Mouse (Mus musculus) forebrain, postnatal 0 days (tissue): ENCODE results near the gene Krt20. TPM values are rescaled to one million over a fixed set of nuclear protein-coding genes. Genes with fewer than 3 reads are reported as not detected.

Experiments used
- ATAC-seq: fragments of 200-750 bp; cut with Nextera tagmentation; 2 replicates; pipeline ENCODE4 v1.8.0; 2017; ENCODE audit warnings: mild to moderate bottlenecking, moderate library complexity
- DNase-seq: peaks from one replicate; pipeline ENCODE4 v3.0.0-alpha.2; 2015
- H3K27ac ChIP-seq: fragments of 300-500 bp; sonication (generic); 2 replicates; pipeline ENCODE4 v1.5.1; 2014; ENCODE audit warnings: low read depth, mild to moderate bottlenecking, antibody characterized with exemption, low read length, moderate library complexity, mixed read lengths
- H3K27me3 ChIP-seq: fragments of 300-500 bp; sonication (generic); 2 replicates; pipeline ENCODE4 v1.6.1; 2014; ENCODE audit warnings: mild to moderate bottlenecking, low read length, mixed read lengths; ENCODE audit not compliant: insufficient read depth
- H3K36me3 ChIP-seq: fragments of 300-500 bp; sonication (generic); 2 replicates; pipeline ENCODE4 v1.6.1; 2014; ENCODE audit warnings: mild to moderate bottlenecking, moderate library complexity; ENCODE audit not compliant: insufficient read depth
- H3K4me1 ChIP-seq: fragments of 300-500 bp; sonication (generic); 2 replicates; pipeline ENCODE4 v1.6.1; 2014; ENCODE audit warnings: antibody characterized with exemption; ENCODE audit not compliant: insufficient read depth
- H3K4me2 ChIP-seq: fragments of 300-500 bp; sonication (generic); 2 replicates; pipeline ENCODE4 v1.6.1; 2014; ENCODE audit warnings: low read depth, mild to moderate bottlenecking, moderate library complexity
- H3K4me3 ChIP-seq: fragments of 300-500 bp; sonication (generic); 2 replicates; pipeline ENCODE4 v1.5.1; 2014; ENCODE audit warnings: low read depth, low read length, mixed read lengths
- H3K9ac ChIP-seq: fragments of 300-500 bp; sonication (generic); 2 replicates; pipeline ENCODE4 v1.6.1; 2014; ENCODE audit warnings: mild to moderate bottlenecking
- H3K9me3 ChIP-seq: fragments of 300-500 bp; sonication (generic); 2 replicates; pipeline ENCODE4 v1.6.1; 2016; ENCODE audit warnings: low read length
- CTCF ChIP-seq: sonication (generic); IDR thresholded peaks from 2 replicates; pipeline ENCODE4 v1.5.1; 2016; ENCODE audit warnings: antibody characterized with exemption, control low read depth, low read depth
- WGBS: fragments of 180-500 bp; shearing (Covaris S2); extraction: QIAGEN DNeasy Blood & Tissue Kit; methylation state at CpG from one replicate; pipeline ENCODE4 v1.1.7; 2014; 5-methylcytosine and 5-hydroxymethylcytosine counted together
- polyA plus RNA-seq: library from polyadenylated mRNA; unstranded; fragments of >200 nt; fragmentation: Nextera tagmentation; extraction: Ambion mirVana; gene quantifications from 2 replicates; pipeline ENCODE4 v1.2.1, GENCODE M21; 2015
- total RNA-seq: library from RNA; depleted of rRNA; stranded (reverse); fragments of >200 nt; gene quantifications from 2 replicates; pipeline ENCODE4 v1.2.3, GENCODE M21; 2014

Gene Krt20
- total and polyA plus RNA-seq, 2 experiments from 2014 or later = 0.10 TPM; not detected in 1

DNA sequence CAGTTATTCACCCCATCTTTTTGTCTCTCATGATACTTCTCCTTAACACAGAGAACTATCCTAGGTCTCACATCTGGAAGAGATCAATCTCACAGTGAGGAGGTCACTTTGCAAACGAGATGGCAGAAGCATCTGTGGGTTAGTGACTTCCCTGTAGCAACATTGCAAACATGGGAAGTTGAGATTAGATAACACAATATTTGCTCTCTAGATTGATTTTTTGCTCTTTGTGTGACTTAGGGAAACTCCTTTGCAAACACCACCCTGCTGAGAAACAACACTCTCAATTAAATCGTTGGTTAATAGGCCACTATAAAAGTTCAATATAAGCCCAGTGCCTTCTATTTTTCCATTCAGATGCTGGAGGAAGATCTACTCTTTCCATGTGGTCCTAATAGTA is 10.8 kb upstream of the Krt20 start:
- WGBS = 74% methylated on average over 2 of the region's 2 CpGs
- no peak for TF ChIP-seq CTCF
- no peak overlapping the region for H3K4me3 ChIP-seq

DNA sequence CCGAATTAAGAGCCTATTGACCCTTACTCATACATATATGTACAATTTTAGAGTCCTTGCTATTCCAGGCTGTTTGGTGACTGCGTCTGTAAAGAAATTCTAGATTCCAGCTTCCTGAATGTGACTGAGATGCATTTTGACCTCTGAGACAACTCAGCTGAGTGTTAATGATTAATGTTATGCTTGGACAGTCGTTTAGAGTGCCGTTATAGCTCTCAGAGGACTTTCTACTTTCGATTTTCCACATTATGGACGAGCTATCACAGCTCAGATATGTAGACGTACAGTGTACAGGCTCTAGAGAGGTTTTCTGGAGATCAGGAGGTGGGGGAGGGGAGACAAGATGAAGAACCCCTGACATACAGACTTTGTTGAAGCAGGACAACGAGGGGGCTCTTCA is 3.3 kb upstream of the Krt20 start:
- no peak for ATAC-seq
- no peaks in the 10 kb centered on the region for H3K27me3 ChIP-seq
- 73% methylated on average over 8 of the region's 8 CpGs for WGBS

More for the DNA sequence above, 10.8 kb upstream of the Krt20 start:
- no peaks in the 10 kb centered on the region for H3K27me3 ChIP-seq
- DNase-seq = no peak
- ATAC-seq = no peak
- H3K4me2 ChIP-seq = no peak overlapping the region
- no peak overlapping the region for H3K27ac ChIP-seq
- H3K9ac ChIP-seq = no peak overlapping the region
- no peaks in the 10 kb centered on the region for H3K36me3 ChIP-seq
- no peaks in the 10 kb centered on the region for H3K9me3 ChIP-seq
- no peaks in the 10 kb centered on the region for H3K4me1 ChIP-seq

DNA sequence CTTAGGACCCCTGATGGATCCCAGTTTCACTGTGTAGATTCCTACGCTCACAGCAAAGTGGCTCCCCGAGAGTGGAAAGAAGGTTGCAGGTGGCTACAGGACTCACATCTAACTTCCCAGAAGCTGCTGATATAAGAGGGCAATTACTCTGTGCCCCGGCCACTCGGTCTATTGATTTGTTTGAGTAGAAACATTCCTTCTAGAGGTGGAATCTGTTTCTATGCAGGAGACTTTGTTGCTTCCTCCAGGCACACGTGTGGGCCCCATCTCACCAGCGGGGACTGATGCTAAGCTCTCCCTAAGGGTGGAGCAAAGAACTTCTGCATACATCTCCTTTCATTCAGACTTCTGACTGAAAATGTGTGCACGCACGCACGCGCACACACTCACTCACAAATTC is 1.5 kb upstream of the Krt20 start:
- Histone ChIP-seq H3K9ac (no peak overlapping the region), H3K36me3 (no peaks in the 10 kb centered on the region), H3K4me2 (no peak overlapping the region), H3K4me1 (no peaks in the 10 kb centered on the region), H3K4me3 (no peak overlapping the region), H3K27me3 (no peaks in the 10 kb centered on the region), H3K9me3 (no peaks in the 10 kb centered on the region), H3K27ac (no peak overlapping the region)
- ATAC-seq (no peak), DNase-seq (no peak)
- TF ChIP-seq CTCF = no peak
- 71% methylated on average over 10 of the region's 10 CpGs for WGBS

More for the DNA sequence above, 3.3 kb upstream of the Krt20 start:
- H3K4me1 ChIP-seq = no peaks in the 10 kb centered on the region
- DNase-seq = no peak
- no peak overlapping the region for H3K9ac ChIP-seq
- no peaks in the 10 kb centered on the region for H3K36me3 ChIP-seq
- H3K9me3 ChIP-seq = no peaks in the 10 kb centered on the region
- no peak overlapping the region for H3K4me2 ChIP-seq
- TF ChIP-seq CTCF = no peak
- no peak overlapping the region for H3K27ac ChIP-seq
- H3K4me3 ChIP-seq = no peak overlapping the region

DNA sequence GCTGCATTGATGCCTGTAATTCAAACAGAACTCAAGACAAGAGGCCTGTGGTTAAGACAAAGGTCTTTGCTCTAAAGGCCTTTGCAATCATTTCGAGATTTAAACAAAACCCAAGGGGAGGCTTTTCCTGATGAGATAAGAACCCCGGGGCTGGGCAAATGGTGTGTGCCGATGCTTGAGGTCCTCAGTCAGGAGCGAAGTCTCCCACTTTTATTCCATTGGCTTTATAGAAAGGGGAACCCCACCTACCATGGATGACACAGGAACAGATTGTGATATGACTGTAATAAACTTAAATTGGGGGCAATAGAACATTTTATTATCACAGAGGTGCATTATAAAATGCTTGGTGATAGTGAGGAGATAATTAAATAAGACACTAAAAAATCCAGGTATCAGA is 1.3 kb downstream of the Krt20 start:
- WGBS = 44% methylated on average over 4 of the region's 4 CpGs
- no peak overlapping the region for H3K27ac ChIP-seq
- no peak for TF ChIP-seq CTCF
- DNase-seq (no peak), ATAC-seq (no peak)
- H3K27me3 ChIP-seq = no peaks in the 10 kb centered on the region
- H3K36me3 ChIP-seq = no peaks in the 10 kb centered on the region
- H3K4me2 ChIP-seq = no peak overlapping the region
- H3K4me3 ChIP-seq = no peak overlapping the region
- H3K4me1 ChIP-seq = no peaks in the 10 kb centered on the region
- H3K9ac ChIP-seq = no peak overlapping the region
- H3K9me3 ChIP-seq = no peaks in the 10 kb centered on the region

DNA sequence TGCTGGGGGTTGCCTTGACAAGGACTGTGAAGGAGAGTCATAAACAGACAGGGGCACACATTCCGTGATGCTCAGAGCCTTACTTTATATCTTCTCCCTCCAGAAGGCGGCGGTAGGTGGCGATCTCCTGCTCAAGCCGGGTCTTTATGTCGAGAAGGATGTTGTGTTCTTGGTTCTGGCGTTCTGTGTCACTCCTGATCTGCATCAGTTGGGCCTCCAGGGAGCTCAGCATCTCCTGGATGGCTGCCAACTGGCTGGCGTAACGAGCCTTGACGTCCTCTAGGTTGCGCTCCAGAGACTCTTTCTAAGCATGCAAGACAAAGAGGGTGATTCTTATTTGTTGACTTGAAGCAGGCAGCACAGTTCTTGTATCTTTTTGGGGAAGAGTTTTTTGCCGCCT is 7.3 kb downstream of the Krt20 start:
- DNase-seq (peak; percentile 70), ATAC-seq (peak; percentile 61)
- H3K4me3 ChIP-seq = no peak overlapping the region
- H3K27ac ChIP-seq = no peak overlapping the region
- H3K4me1 ChIP-seq = no peaks in the 10 kb centered on the region
- TF ChIP-seq CTCF = peak; percentile 33; the same call in 1 of the 2 replicates
- H3K9ac ChIP-seq = no peak overlapping the region
- WGBS = 32% methylated on average over 12 of the region's 12 CpGs
- H3K36me3 ChIP-seq = no peaks in the 10 kb centered on the region
- H3K9me3 ChIP-seq = no peaks in the 10 kb centered on the region
- H3K4me2 ChIP-seq = no peak overlapping the region
- H3K27me3 ChIP-seq = no peaks in the 10 kb centered on the region

DNA sequence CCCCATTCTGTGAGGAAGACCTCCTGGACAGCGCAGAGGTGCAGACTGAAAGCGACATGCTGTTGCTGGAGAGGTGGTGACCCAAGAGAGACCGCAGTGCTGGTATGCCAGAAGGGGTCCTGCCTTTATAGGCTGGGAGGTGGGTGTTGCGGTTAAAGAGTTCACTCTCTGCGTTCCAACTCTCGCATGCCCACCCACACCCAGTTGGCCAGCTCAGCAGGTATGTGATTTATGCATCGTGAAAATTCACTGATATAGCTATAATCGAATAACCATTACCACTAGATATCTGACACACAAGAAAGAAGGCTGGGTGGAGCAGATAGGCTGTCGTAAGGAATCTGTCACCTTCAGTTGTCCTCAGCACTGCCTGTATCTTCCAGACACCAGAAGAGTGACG is 15.8 kb downstream of the Krt20 start, which contains the start of gene Krt12:
Gene Krt12 (minus strand): TSS at position 101 of the 400 bp plus-strand sequence.
- ATAC-seq (no peak), DNase-seq (no peak)
- Histone ChIP-seq H3K4me2 (no peak within 1 kb of the TSS), H3K27me3 (no peaks in the 10 kb centered on the region), H3K9ac (no peak within 1 kb of the TSS), H3K4me1 (no peaks in the 10 kb centered on the region), H3K27ac (no peak within 1 kb of the TSS), H3K4me3 (no peak within 1 kb of the TSS), H3K36me3 (no peaks in the 10 kb centered on the region), H3K9me3 (no peaks in the 10 kb centered on the region)
- 85% methylated on average over 10 of the region's 10 CpGs for WGBS
- TF ChIP-seq CTCF = no peak

DNA sequence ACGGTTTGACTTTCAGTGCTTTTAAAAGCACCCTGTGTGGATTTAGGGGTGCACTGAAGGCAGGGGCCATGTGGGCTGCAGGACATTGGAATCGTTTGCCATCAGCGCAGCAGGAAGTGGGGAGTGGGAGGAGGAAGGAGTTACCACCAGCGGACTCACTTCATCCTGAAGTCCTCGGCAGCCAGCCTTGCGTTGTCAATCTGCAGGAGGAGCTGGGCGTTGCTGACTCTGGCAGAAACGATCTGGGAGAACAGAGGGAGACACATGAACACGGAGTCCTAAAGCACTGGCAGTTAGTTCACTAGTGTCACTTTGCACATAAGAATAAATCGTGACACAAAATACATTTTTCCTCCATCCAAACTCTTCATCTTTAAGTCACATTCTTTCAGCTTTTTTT is 17.4 kb downstream of the Krt20 start:
- Histone ChIP-seq H3K27me3 (no peaks in the 10 kb centered on the region), H3K4me1 (no peaks in the 10 kb centered on the region), H3K9ac (no peak overlapping the region), H3K9me3 (no peaks in the 10 kb centered on the region), H3K4me2 (no peak overlapping the region), H3K4me3 (no peak overlapping the region), H3K36me3 (no peaks in the 10 kb centered on the region), H3K27ac (no peak overlapping the region)
- 53% methylated on average over 10 of the region's 10 CpGs for WGBS
- ATAC-seq (no peak), DNase-seq (no peak)
- TF ChIP-seq CTCF = no peak

DNA sequence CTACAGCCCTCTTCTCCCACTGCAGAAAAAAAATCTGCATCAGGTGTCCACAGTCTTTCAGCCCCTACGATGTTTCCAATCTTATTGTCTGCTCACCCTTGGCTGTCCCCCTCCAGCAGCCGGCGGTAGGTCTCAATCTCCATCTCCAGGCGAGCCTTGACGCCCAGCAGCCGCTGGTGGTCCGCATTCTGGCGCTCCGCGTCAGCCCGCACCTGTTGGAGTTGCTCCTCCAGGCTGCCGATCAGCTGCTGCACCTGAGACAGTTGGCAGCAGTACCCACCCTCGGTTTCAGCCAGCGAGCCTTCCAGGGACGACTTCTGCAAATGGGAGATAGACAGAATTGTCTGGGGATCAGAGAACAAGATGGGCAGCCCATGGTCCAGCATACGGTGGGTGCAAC is 20.1 kb downstream of the Krt20 start:
- TF ChIP-seq CTCF = no peak
- Histone ChIP-seq H3K27ac (no peak overlapping the region), H3K9me3 (no peaks in the 10 kb centered on the region), H3K4me1 (no peaks in the 10 kb centered on the region), H3K4me3 (no peak overlapping the region), H3K27me3 (no peaks in the 10 kb centered on the region), H3K4me2 (no peak overlapping the region), H3K36me3 (no peaks in the 10 kb centered on the region), H3K9ac (no peak overlapping the region)
- ATAC-seq = no peak
- DNase-seq = no peak
- 66% methylated on average over 16 of the region's 16 CpGs for WGBS
